Mouse (Mus musculus) cerebellum, adult 2 months (tissue): ENCODE measurements at regions not wholly inside any gene's neighbourhood (a gene's known extent, or its start where the extent isn't known, plus 50 kb on each side); places are given as distances from the start of the nearest gene placed in this dataset.

ENCODE experiments used
- DNase-seq, 2 experiments: peaks; one replicate each; pipeline ENCODE4 v3.0.0; 2021
- H3K27ac ChIP-seq: fragments of 200-500 bp; 2 replicates; pipeline ENCODE4 v1.5.1; 2012; ENCODE audit warnings: low read length, control low read depth, inconsistent platforms; ENCODE audit not compliant: insufficient read depth
- H3K27me3 ChIP-seq: fragments of 200-500 bp; 2 replicates; pipeline ENCODE4 v1.6.1; 2012; ENCODE audit warnings: inconsistent platforms, mild to moderate bottlenecking, low read length, moderate library complexity; ENCODE audit not compliant: control insufficient read depth, insufficient read depth
- H3K4me1 ChIP-seq: fragments of 200-500 bp; 2 replicates; pipeline ENCODE4 v1.6.1; 2011; ENCODE audit warnings: low read length; ENCODE audit not compliant: control insufficient read depth, insufficient read depth
- H3K4me3 ChIP-seq: fragments of 200-500 bp; replicated peaks from 2 replicates; pipeline ENCODE3; 2011; ENCODE audit warnings: mild to moderate bottlenecking, low read depth, low read length, control low read depth; ENCODE audit not compliant: insufficient read depth
- CTCF ChIP-seq: fragments of 200-500 bp; IDR thresholded peaks from 2 replicates; pipeline ENCODE4 v1.5.1; 2011; ENCODE audit warnings: low read depth, mild to moderate bottlenecking, control low read depth, low read length, moderate library complexity, borderline replicate concordance; ENCODE audit not compliant: insufficient read depth
- POLR2A ChIP-seq: fragments of 200-500 bp; IDR thresholded peaks from 2 replicates; pipeline ENCODE4 v1.6.1; 2011; ENCODE audit warnings: low read length, control low read depth, borderline replicate concordance; ENCODE audit not compliant: insufficient read depth
- WGBS: fragments of 180-500 bp; shearing (Covaris S2); methylation state at CpG from one replicate; pipeline ENCODE4 v1.1.7; 2018; 5-methylcytosine and 5-hydroxymethylcytosine counted together

DNA sequence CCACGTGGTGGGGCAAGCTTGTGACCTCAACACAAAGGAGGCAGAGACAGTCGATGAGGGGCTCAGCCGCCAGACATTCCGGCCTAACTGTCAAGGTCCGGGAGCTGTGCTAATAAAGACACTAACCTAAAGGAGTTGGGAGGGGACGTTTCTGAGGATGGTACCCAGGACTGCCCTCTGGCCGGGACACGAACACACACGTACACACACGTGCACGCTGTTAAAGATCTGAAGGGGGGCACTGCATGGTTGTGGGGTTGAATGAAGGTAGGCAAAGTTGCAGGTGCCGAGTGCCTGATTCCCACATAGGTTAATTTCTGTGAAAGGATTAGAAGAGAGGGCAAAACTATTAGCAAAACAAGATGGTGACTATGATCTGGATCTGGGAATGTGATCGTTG, 65.4 kb upstream of the Mitf start:
- DNase-seq = no peak
- 73% methylated on average over 13 of the region's 13 CpGs for WGBS
- Histone ChIP-seq H3K27me3 (no peaks in the 10 kb centered on the region), H3K4me1 (no peaks in the 10 kb centered on the region), H3K27ac (no peak overlapping the region), H3K4me3 (no peak overlapping the region)
- TF ChIP-seq POLR2A (no peak), CTCF (no peak)

DNA sequence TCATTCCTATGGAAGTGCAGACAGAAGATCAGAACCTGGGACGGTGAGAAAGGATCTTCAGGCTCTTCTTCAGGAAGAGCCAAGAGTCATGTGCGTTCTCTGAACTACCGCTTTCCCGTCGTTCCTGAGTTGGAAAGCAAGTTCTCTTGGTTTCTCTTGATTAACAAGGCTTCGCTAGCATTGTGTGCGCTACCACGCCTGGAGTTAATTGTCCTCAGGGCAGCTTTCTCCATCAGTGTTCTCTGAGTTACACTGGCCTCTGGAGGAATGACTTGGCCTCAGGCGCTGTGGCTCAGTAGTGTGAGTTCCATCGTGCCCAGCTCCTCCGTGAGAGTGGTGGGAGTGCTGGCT, 66.0 kb upstream of the Mitf start:
- TF ChIP-seq POLR2A (no peak), CTCF (no peak)
- no peak for DNase-seq
- no peak overlapping the region for H3K4me3 ChIP-seq
- H3K27me3 ChIP-seq = no peaks in the 10 kb centered on the region
- H3K27ac ChIP-seq = no peak overlapping the region
- H3K4me1 ChIP-seq = no peaks in the 10 kb centered on the region
- WGBS = 19% methylated on average over 11 of the region's 11 CpGs

- TF ChIP-seq POLR2A (no peak), CTCF (no peak; the same call in 1 of the 2 replicates)
- DNase-seq = peak; percentile 26 to 33
- Histone ChIP-seq H3K4me3 (no peak overlapping the region), H3K4me1 (no peaks in the 10 kb centered on the region), H3K27ac (no peak overlapping the region), H3K27me3 (no peaks in the 10 kb centered on the region)
- 6% methylated on average over 13 of the region's 13 CpGs for WGBS
These were observed 66.6 kb upstream of the Mitf start for GRCm38 (mm10) chr6:97740107-97740850.

DNA sequence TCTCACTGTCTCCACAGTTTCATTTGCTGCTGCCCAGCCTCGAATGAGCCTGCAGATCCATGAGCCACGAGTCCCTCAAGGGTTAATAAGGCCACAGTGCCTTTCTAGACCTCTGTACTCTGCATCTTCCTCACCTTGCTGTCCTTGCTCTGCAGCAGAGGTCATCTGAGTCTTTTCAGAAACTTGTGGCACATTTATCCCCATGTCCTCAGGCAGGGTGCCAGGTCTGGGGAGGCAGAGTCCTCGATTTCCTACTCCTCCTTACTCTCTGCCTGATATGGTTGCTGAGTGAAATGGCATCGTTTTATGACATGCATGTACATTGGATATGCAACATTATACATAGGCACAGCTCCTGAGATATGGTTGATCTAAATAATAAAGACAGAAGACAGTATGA, 68.0 kb upstream of the Mitf start:
- no peak for TF ChIP-seq POLR2A
- TF ChIP-seq CTCF = no peak
- 70% methylated on average over 4 of the region's 4 CpGs for WGBS
- no peak for DNase-seq

GRCm38 (mm10) chr6:97730835-97731234, 76.0 kb upstream of the Mitf start:
- DNase-seq = no peak
- no peak for TF ChIP-seq CTCF
- TF ChIP-seq POLR2A = no peak
- no peak overlapping the region for H3K27ac ChIP-seq
- H3K4me1 ChIP-seq = no peaks in the 10 kb centered on the region
- H3K27me3 ChIP-seq = no peaks in the 10 kb centered on the region
- H3K4me3 ChIP-seq = no peak overlapping the region

More for the DNA sequence above, 68.0 kb upstream of the Mitf start:
- H3K27me3 ChIP-seq = no peaks in the 10 kb centered on the region
- H3K27ac ChIP-seq = no peak overlapping the region
- H3K4me1 ChIP-seq = no peaks in the 10 kb centered on the region
- H3K4me3 ChIP-seq = no peak overlapping the region

DNA sequence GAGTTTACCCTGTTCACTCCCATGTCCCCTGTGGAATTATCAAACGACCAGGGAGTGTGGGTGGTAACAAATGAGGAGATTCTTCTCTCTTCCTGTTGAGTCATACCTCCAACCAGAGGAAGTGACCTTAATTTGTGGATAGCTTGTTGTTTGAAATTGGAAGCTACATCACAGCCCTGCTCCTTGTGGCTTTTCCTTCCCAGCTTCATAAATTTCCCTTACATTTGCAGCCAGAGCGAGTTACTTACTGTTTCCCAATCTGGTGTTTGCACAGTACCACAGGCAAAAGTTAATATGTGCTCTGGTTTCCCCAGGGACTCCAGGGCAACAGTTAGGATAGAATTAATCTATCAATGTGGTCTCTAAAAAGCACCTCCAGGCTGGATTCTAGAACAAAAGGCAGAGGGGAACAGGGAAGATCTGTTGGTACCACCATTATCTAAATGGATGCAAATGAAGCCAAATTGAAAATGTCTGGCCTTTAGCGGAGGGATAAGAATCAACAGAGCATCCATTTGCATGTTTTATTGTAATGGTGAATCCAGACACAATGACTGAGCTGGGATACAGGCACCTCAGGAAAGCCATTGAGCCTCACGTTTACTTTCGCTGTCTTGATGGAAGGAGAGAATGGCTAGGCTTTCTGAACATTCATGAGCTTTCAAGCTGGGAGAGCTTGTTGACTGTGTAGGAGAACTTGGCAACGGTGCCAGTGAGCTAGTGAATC, 88.5 kb upstream of the Mitf start:
- no peak for DNase-seq
- 48% methylated on average over 6 of the region's 6 CpGs for WGBS
- H3K4me3 ChIP-seq = no peak overlapping the region

DNA sequence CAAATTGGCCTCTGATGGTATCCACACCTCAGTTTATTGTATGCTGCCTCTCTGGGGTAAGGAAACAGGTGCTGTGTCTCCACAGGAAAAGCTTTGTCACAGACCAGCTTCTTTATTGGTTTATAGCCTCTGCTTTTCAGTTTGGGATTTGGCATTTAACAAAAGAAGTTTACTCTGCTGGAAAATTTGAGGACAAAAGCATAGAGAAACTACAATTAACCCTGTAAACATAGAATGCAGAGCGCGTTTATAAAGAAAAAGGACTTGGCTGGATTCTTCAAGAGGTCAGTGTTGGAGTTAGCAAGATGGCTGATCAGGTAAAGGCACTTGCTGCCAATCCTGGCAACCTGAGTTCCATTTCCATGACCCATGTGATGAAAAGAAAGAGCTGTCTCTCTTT, 90.1 kb upstream of the Frmd4b start:
- Histone ChIP-seq H3K27ac (no peak overlapping the region), H3K4me1 (no peaks in the 10 kb centered on the region), H3K27me3 (no peaks in the 10 kb centered on the region), H3K4me3 (no peak overlapping the region)
- no peak for TF ChIP-seq POLR2A
- no peak for TF ChIP-seq CTCF
- DNase-seq = no peak
- WGBS = 33% methylated on average over 2 of the region's 2 CpGs

More for the DNA sequence above, 88.5 kb upstream of the Mitf start:
- Histone ChIP-seq H3K4me1 (no peaks in the 10 kb centered on the region), H3K27ac (no peak overlapping the region), H3K27me3 (no peaks in the 10 kb centered on the region)
- TF ChIP-seq POLR2A (no peak), CTCF (no peak)

DNA sequence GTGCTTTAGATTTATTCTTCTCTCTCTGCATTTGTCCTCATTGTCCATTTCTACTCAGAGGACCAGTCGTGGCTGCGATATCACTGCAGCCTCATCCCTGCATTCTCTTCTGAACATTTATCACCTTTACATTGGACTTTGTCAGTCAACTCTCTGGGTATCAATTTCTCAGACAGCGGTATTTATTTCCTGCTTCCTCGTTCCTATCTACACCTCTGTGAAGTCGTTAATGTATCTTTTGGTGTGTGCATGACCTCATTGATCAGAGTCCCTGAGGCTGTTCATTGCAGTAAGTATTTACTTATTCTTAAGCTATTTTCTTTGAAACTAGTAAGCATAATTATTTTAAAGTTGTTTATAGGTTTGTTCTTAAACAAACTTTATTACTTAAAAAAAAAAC, 87.0 kb upstream of the Frmd4b start:
- WGBS = 88% methylated on average over 5 of the region's 5 CpGs
- Histone ChIP-seq H3K27me3 (no peaks in the 10 kb centered on the region), H3K4me3 (no peak overlapping the region), H3K27ac (no peak overlapping the region), H3K4me1 (no peaks in the 10 kb centered on the region)
- no peak for DNase-seq
- TF ChIP-seq CTCF = no peak
- no peak for TF ChIP-seq POLR2A
